ENCODE assay signal across 17 mouse cellular contexts in genomic region chr8:34275977-34276660, GRCm38 (mm10).
DNase-seq lines count a peak whose midpoint lies in the region; ATAC-seq and TF ChIP-seq lines count a peak whose summit lies in the region.
"Had no signal": no experiment of that assay in that cellular context is flagged by ENCODE, and none has a peak within 500 bp of the region (broad histone marks: within the 10 kb centered on the region; RNA-seq: fewer than 3 reads in every experiment).

No protein-coding gene starts in this region.

- no peaks in the 10 kb centered on the region for H3K36me3 ChIP-seq in kidney, adult 2 months (ENCODE audit: control insufficient read depth, insufficient read depth, low read length)
- no peaks in the 10 kb centered on the region for H3K36me3 ChIP-seq in CH12.LX (replicated peaks in 1 of 2; ENCODE audit: control insufficient read depth in 1 of 2, insufficient read depth in 1 of 2, low read length in 1 of 2)
- H3K36me3 ChIP-seq in midbrain, embryonic 16.5 days (ENCODE audit: control insufficient read depth, insufficient read depth, low read length) = no peaks in the 10 kb centered on the region
- H3K36me3 ChIP-seq: limb, embryonic 13.5 days had no signal

- no peak for TF ChIP-seq CTCF in kidney, adult 2 months (conservative IDR thresholded peaks at IDR 0.05; ENCODE audit: insufficient read depth, insufficient read length, low read depth, low read length)
- no peak for TF ChIP-seq CTCF in CH12.LX (conservative IDR thresholded peaks at IDR 0.05 in 1 of 2, IDR thresholded peaks at IDR 0.05 in 1 of 2; ENCODE audit: low read depth in 2 of 2, low read length in 2 of 2)

- no peaks in the 10 kb centered on the region for H3K9me3 ChIP-seq in CH12.LX (replicated peaks; ENCODE audit: low read length)
- no peaks in the 10 kb centered on the region for H3K9me3 ChIP-seq in midbrain, embryonic 16.5 days (replicated peaks; ENCODE audit: control insufficient read depth, low read length, poor library complexity, severe bottlenecking)
- H3K9me3 ChIP-seq: limb, embryonic 13.5 days had no signal

- H3K4me3 ChIP-seq in kidney, adult 2 months (ENCODE audit: insufficient read depth, low read depth, low read length) = no peak overlapping the region
- H3K4me3 ChIP-seq in CH12.LX (replicated peaks in 1 of 3; ENCODE audit: low read depth in 2 of 3, low read length in 2 of 3, poor library complexity in 1 of 3) = no peak overlapping the region
- H3K4me3 ChIP-seq in midbrain, embryonic 16.5 days (ENCODE audit: low read depth, low read length) = no peak overlapping the region
- H3K4me3 ChIP-seq: left cerebral cortex, adult 2 months; limb, embryonic 13.5 days had no signal

- in situ Hi-C loops in CH12.LX (cut with MboI; ENCODE audit: low pct_ligation_motif_present, low pct_unique_long_range_greater_than_20kb, low sequenced_read_pairs) = no loop called here

- no peaks in the 10 kb centered on the region for H3K27me3 ChIP-seq in kidney, adult 2 months (replicated peaks; ENCODE audit: control insufficient read depth, insufficient read depth, low read length)
- no peaks in the 10 kb centered on the region for H3K27me3 ChIP-seq in CH12.LX (replicated peaks)
- no peaks in the 10 kb centered on the region for H3K27me3 ChIP-seq in midbrain, embryonic 16.5 days (ENCODE audit: control insufficient read depth, insufficient read depth, low read depth, low read length)
- H3K27me3 ChIP-seq: limb, embryonic 13.5 days had no signal

- no peak; the same call in 1 of the 2 replicates for TF ChIP-seq RAD21 in CH12.LX (IDR thresholded peaks at IDR 0.05; ENCODE audit: low read depth, low read length)

- ATAC-seq in midbrain, embryonic 16.5 days = no peak

- dilution Hi-C loops in CH12.LX (cut with MboI; ENCODE audit: extremely low pct_ligation_motif_present, extremely low pct_unique_long_range_greater_than_20kb, low sequenced_read_pairs) = no loop called here

- no peak overlapping the region for H3K9ac ChIP-seq in CH12.LX (ENCODE audit: insufficient read depth, low read depth)
- H3K9ac ChIP-seq in midbrain, embryonic 16.5 days (ENCODE audit: low read depth, low read length) = no peak overlapping the region
- H3K9ac ChIP-seq: limb, embryonic 13.5 days had no signal

- TF ChIP-seq POLR2A in kidney, adult 2 months (IDR thresholded peaks at IDR 0.05; ENCODE audit: low read depth, low read length) = no peak
- no peak for TF ChIP-seq POLR2A in CH12.LX (IDR thresholded peaks at IDR 0.05; ENCODE audit: low read depth, low read length)

- no peak overlapping the region for H3K4me2 ChIP-seq in CH12.LX (ENCODE audit: insufficient read depth, low read depth, poor library complexity, severe bottlenecking)
- H3K4me2 ChIP-seq in midbrain, embryonic 16.5 days (ENCODE audit: low read length) = no peak overlapping the region
- H3K4me2 ChIP-seq: limb, embryonic 13.5 days had no signal

- DNase-seq in kidney, adult 2 months = no peak
- no peak for DNase-seq in kidney, postnatal 25 days
- peak; percentile 16 for DNase-seq in CH12.LX (ENCODE audit: extremely low read depth)
- peak; percentile 54 for DNase-seq in adrenal gland, postnatal 14 days
- peak; percentile 54 for DNase-seq in naive thymus-derived CD4-positive, alpha-beta T cell, adult 2 months (ENCODE audit: low read depth)
- DNase-seq in neural tube, embryonic 10.5 days (ENCODE audit: extremely low spot score, low spot score) = no peak
- no peak for DNase-seq in right cerebral cortex, postnatal 25 days
- DNase-seq: cerebellum, postnatal 25 days; heart, postnatal 36 days; kidney, postnatal 4 days; lung, adult 18-20 months; lung, postnatal 4 days; midbrain, embryonic 14.5 days; spleen, adult 18-20 months had no signal

- no peaks in the 10 kb centered on the region for H3K79me2 ChIP-seq in CH12.LX (replicated peaks; ENCODE audit: control insufficient read depth, extremely low read depth, insufficient read depth, poor library complexity, severe bottlenecking)

- WGBS in kidney, adult 2 months = 40% methylated on average over 7 of the region's 7 CpGs
- 77% methylated on average over 7 of the region's 7 CpGs for WGBS in midbrain, embryonic 16.5 days

- H3K27ac ChIP-seq in kidney, adult 2 months (ENCODE audit: insufficient read depth, low read depth, low read length) = peak overlapping the region; percentile 31; the same call in 1 of the 2 replicates
- no peak overlapping the region for H3K27ac ChIP-seq in CH12.LX (ENCODE audit: insufficient read depth, low read depth)
- no peak overlapping the region for H3K27ac ChIP-seq in midbrain, embryonic 16.5 days (ENCODE audit: low read length)
- H3K27ac ChIP-seq: left cerebral cortex, adult 2 months; limb, embryonic 13.5 days had no signal

- no peaks in the 10 kb centered on the region for H3K4me1 ChIP-seq in kidney, adult 2 months (ENCODE audit: control insufficient read depth, insufficient read depth, low read length)
- peaks cover 2 to 8% of the 10 kb centered on the region in 2 experiments; a peak in 2 of 4 replicates for H3K4me1 ChIP-seq in CH12.LX (ENCODE audit: control insufficient read depth in 1 of 2, insufficient read depth in 2 of 2)
- H3K4me1 ChIP-seq in midbrain, embryonic 16.5 days (ENCODE audit: control insufficient read depth, insufficient read depth, low read length) = no peaks in the 10 kb centered on the region
- H3K4me1 ChIP-seq: limb, embryonic 13.5 days had no signal

- TF ChIP-seq EP300 in CH12.LX (IDR thresholded peaks at IDR 0.05; ENCODE audit: low read length) = peak; percentile 30; the same call in 1 of the 2 replicates

TF ChIP-seq in CH12.LX, 34 proteins besides CTCF, POLR2A, EP300 and RAD21:
- no peak for TF ChIP-seq NRF1 (IDR thresholded peaks at IDR 0.05; ENCODE audit: low read depth, low read length)
- peak; percentile 75; the same call in 1 of the 2 replicates for TF ChIP-seq MEF2A (IDR thresholded peaks at IDR 0.05; ENCODE audit: borderline replicate concordance, low read depth, low read length)
- no peak for TF ChIP-seq UBTF (IDR thresholded peaks at IDR 0.05; ENCODE audit: low read depth, low read length)
- TF ChIP-seq ZNF384 (IDR thresholded peaks at IDR 0.05; ENCODE audit: low read depth, low read length) = peak; percentile 35; the same call in 1 of the 2 replicates
- TF ChIP-seq NELFE (IDR thresholded peaks at IDR 0.05; ENCODE audit: low read depth, low read length) = no peak
- TF ChIP-seq HCFC1 (IDR thresholded peaks at IDR 0.05; ENCODE audit: low read depth, low read length) = no peak
- 0 out of 2 replicates have a peak, but pooled peaks have one; percentile 3 for TF ChIP-seq MAFK (IDR thresholded peaks at IDR 0.05; ENCODE audit: insufficient replicate concordance, low read length)
- peak; percentile 60 for TF ChIP-seq IRF4 (IDR thresholded peaks at IDR 0.05; ENCODE audit: low read depth, low read length)
- no peak for TF ChIP-seq GABPA (IDR thresholded peaks at IDR 0.05; ENCODE audit: insufficient replicate concordance, low read depth, low read length)
TF ChIP-seq in CH12.LX: peak in this region for 4.

Comparison
In these comparisons a context has a peak if more than half of its experiments do, and no peak if none do; other contexts are left out.
1. DNase-seq: peak in CH12.LX (single experiment), adrenal gland, postnatal 14 days (single experiment) and naive thymus-derived CD4-positive, alpha-beta T cell, adult 2 months (single experiment); none in kidney, adult 2 months (single experiment), kidney, postnatal 25 days (0 of 2), neural tube, embryonic 10.5 days (single experiment) and right cerebral cortex, postnatal 25 days (single experiment).